Mouse (Mus musculus) hindbrain, embryonic 12.5 days (tissue): ENCODE data around the gene Ifna1. TPM values are rescaled to one million over a fixed set of nuclear protein-coding genes. Genes with fewer than 3 reads are reported as not detected.

Experiments used
- ATAC-seq: fragments of 200-750 bp; cut with Nextera tagmentation; 2 replicates; pipeline ENCODE4 v1.8.0; 2017; ENCODE audit warnings: moderate TSS enrichment; ENCODE audit not compliant: low FRiP score
- H3K27ac ChIP-seq: fragments of 300-500 bp; sonication (generic); 2 replicates; pipeline ENCODE4 v1.5.1; 2016; ENCODE audit warnings: mild to moderate bottlenecking
- H3K27me3 ChIP-seq: fragments of 300-500 bp; sonication (generic); 2 replicates; pipeline ENCODE4 v1.6.1; 2016; ENCODE audit warnings: mild to moderate bottlenecking
- H3K36me3 ChIP-seq: fragments of 300-500 bp; sonication (generic); 2 replicates; pipeline ENCODE4 v1.6.1; 2016; ENCODE audit warnings: mild to moderate bottlenecking
- H3K4me1 ChIP-seq: fragments of 300-500 bp; sonication (generic); 2 replicates; pipeline ENCODE4 v1.6.1; 2016
- H3K4me2 ChIP-seq: fragments of 300-500 bp; sonication (generic); replicated peaks from 2 replicates; pipeline ENCODE4 v1.6.1; 2016; ENCODE audit warnings: mild to moderate bottlenecking
- H3K4me3 ChIP-seq: fragments of 300-500 bp; sonication (generic); 2 replicates; pipeline ENCODE4 v1.5.1; 2016; ENCODE audit warnings: mild to moderate bottlenecking
- H3K9ac ChIP-seq: fragments of 300-500 bp; sonication (generic); 2 replicates; pipeline ENCODE4 v1.6.1; 2016; ENCODE audit warnings: mild to moderate bottlenecking, moderate library complexity
- H3K9me3 ChIP-seq: fragments of 300-500 bp; sonication (generic); replicated peaks from 2 replicates; pipeline ENCODE4 v1.6.1; 2016; ENCODE audit warnings: mild to moderate bottlenecking
- WGBS: fragments of 180-500 bp; shearing (Covaris S2); methylation state at CpG from one replicate; pipeline ENCODE4 v1.1.7; 2016; 5-methylcytosine and 5-hydroxymethylcytosine counted together
- polyA plus RNA-seq: library from polyadenylated mRNA; unstranded; fragments of >200 nt; fragmentation: Nextera tagmentation; extraction: Ambion mirVana; gene quantifications from 2 replicates; pipeline ENCODE4 v1.2.1, GENCODE M21; 2016

The Ifna1 gene
- polyA plus RNA-seq, 1 experiment from 2014 or later: not detected

GRCm38 (mm10) chr4:88878246-88878645 lies 28.4 kb downstream of the Ifna1 start:
- Histone ChIP-seq H3K4me3 (no peak overlapping the region), H3K36me3 (no peaks in the 10 kb centered on the region), H3K9me3 (no peaks in the 10 kb centered on the region), H3K27ac (no peak overlapping the region), H3K4me2 (no peak overlapping the region), H3K9ac (no peak overlapping the region), H3K27me3 (no peaks in the 10 kb centered on the region), H3K4me1 (no peaks in the 10 kb centered on the region)
- ATAC-seq: no peak
- WGBS: 50% methylated on average over 10 of the region's 10 CpGs

- no peaks in the 10 kb centered on the region for H3K27me3 ChIP-seq
- no peak for ATAC-seq
- H3K9me3 ChIP-seq: no peaks in the 10 kb centered on the region
- H3K4me3 ChIP-seq: no peak overlapping the region
- H3K36me3 ChIP-seq: no peaks in the 10 kb centered on the region
- 78% methylated on average over 4 of the region's 4 CpGs for WGBS
- H3K4me2 ChIP-seq: no peak overlapping the region
- H3K4me1 ChIP-seq: no peaks in the 10 kb centered on the region
- H3K9ac ChIP-seq: no peak overlapping the region
- no peak overlapping the region for H3K27ac ChIP-seq
Observed at GRCm38 (mm10) chr4:88878772-88879171, 28.9 kb downstream of the Ifna1 start.

GRCm38 (mm10) chr4:88880101-88880500 lies 30.2 kb downstream of the Ifna1 start, which contains the start of gene Ifne:
TSS of gene Ifne (minus strand) at chr4:88880201.
- H3K4me2 ChIP-seq: no peak within 1 kb of the TSS
- ATAC-seq: no peak
- 90% methylated on average over 8 of the region's 8 CpGs for WGBS

GRCm38 (mm10) chr4:88888236-88888635 lies 38.3 kb downstream of the Ifna1 start:
- Histone ChIP-seq H3K9me3 (no peaks in the 10 kb centered on the region), H3K27ac (no peak overlapping the region), H3K27me3 (no peaks in the 10 kb centered on the region), H3K4me2 (no peak overlapping the region), H3K4me3 (no peak overlapping the region), H3K4me1 (no peaks in the 10 kb centered on the region), H3K36me3 (no peaks in the 10 kb centered on the region), H3K9ac (no peak overlapping the region)
- no peak for ATAC-seq

More at GRCm38 (mm10) chr4:88880101-88880500, 30.2 kb downstream of the Ifna1 start, which contains the start of gene Ifne:
- H3K9me3 ChIP-seq: no peaks in the 10 kb centered on the region
- H3K36me3 ChIP-seq: no peaks in the 10 kb centered on the region
- no peak within 1 kb of the TSS for H3K4me3 ChIP-seq
- no peak within 1 kb of the TSS for H3K9ac ChIP-seq
- H3K27ac ChIP-seq: no peak within 1 kb of the TSS
- no peaks in the 10 kb centered on the region for H3K4me1 ChIP-seq
- H3K27me3 ChIP-seq: no peaks in the 10 kb centered on the region

GRCm38 (mm10) chr4:88893201-88893754 lies 43.4 kb downstream of the Ifna1 start:
- ATAC-seq: no peak
- Histone ChIP-seq H3K9ac (no peak overlapping the region), H3K9me3 (no peaks in the 10 kb centered on the region), H3K36me3 (no peaks in the 10 kb centered on the region), H3K4me1 (no peaks in the 10 kb centered on the region), H3K4me2 (no peak overlapping the region), H3K27me3 (no peaks in the 10 kb centered on the region), H3K4me3 (no peak overlapping the region), H3K27ac (no peak overlapping the region)

Other genes starting within 250 kb of the Ifna1 start
- not detected in 2 replicates for gene Ifna12, start 246.7 kb upstream of the Ifna1 start, polyA plus RNA-seq
- not detected in 2 replicates for gene C87499, start 215.7 kb upstream of the Ifna1 start, polyA plus RNA-seq
- gene Ifna13, start 205.6 kb upstream of the Ifna1 start, polyA plus RNA-seq: not detected in 2 replicates
- not detected in 2 replicates for gene Ifna16, start 173.2 kb upstream of the Ifna1 start, polyA plus RNA-seq
- not detected in 2 replicates for gene Ifna2, start 166.2 kb upstream of the Ifna1 start, polyA plus RNA-seq
- gene Ifnab, start 158.7 kb upstream of the Ifna1 start, polyA plus RNA-seq: not detected in 2 replicates
- 1.4 and 1.9 TPM in 2 replicates for gene Gm26566, start 128.3 kb upstream of the Ifna1 start, polyA plus RNA-seq
- 144 and 152 TPM in 2 replicates for gene Klhl9, start 127.6 kb upstream of the Ifna1 start, polyA plus RNA-seq
- gene Gm13271, start 95.2 kb upstream of the Ifna1 start, polyA plus RNA-seq: not detected in 2 replicates
- gene Gm13283, start 90.0 kb upstream of the Ifna1 start, polyA plus RNA-seq: 0.31 and 0.39 TPM in 2 replicates
- not detected in 2 replicates for gene Gm13290, start 76.3 kb upstream of the Ifna1 start, polyA plus RNA-seq
- gene Gm13289, start 73.2 kb upstream of the Ifna1 start, polyA plus RNA-seq: not detected in 2 replicates
- not detected in 2 replicates for gene Gm13272, start 70.2 kb upstream of the Ifna1 start, polyA plus RNA-seq
- not detected in 2 replicates for gene Ifnz, start 68.0 kb upstream of the Ifna1 start, polyA plus RNA-seq
- gene Gm13276, start 64.4 kb upstream of the Ifna1 start, polyA plus RNA-seq: 0.62 TPM in 1 of 2 replicates, not detected in the other
- gene Gm13277, start 61.5 kb upstream of the Ifna1 start, polyA plus RNA-seq: not detected in 2 replicates
- gene Gm13278, start 58.5 kb upstream of the Ifna1 start, polyA plus RNA-seq: not detected in 2 replicates
- not detected in 2 replicates for gene Gm13275, start 55.6 kb upstream of the Ifna1 start, polyA plus RNA-seq
- not detected in 2 replicates for gene Gm13279, start 52.7 kb upstream of the Ifna1 start, polyA plus RNA-seq
- gene Gm13285, start 50.4 kb upstream of the Ifna1 start, polyA plus RNA-seq: 0.26 and 0.95 TPM in 2 replicates
- gene Gm13287, start 46.8 kb upstream of the Ifna1 start, polyA plus RNA-seq: not detected in 2 replicates
- not detected in 2 replicates for gene Gm13288, start 44.6 kb upstream of the Ifna1 start, polyA plus RNA-seq
- gene Ifna7, start 33.9 kb upstream of the Ifna1 start, polyA plus RNA-seq: not detected in 2 replicates
- not detected in 2 replicates for gene Ifna11, start 30.1 kb upstream of the Ifna1 start, polyA plus RNA-seq
- gene Ifna6, start 22.7 kb upstream of the Ifna1 start, polyA plus RNA-seq: not detected in 2 replicates
- not detected in 2 replicates for gene Ifna5, start 14.6 kb upstream of the Ifna1 start, polyA plus RNA-seq
- not detected in 2 replicates for gene Ifna4, start 8.2 kb upstream of the Ifna1 start, polyA plus RNA-seq
- not detected in 2 replicates for gene Ifne, start 30.1 kb downstream of the Ifna1 start, polyA plus RNA-seq